Mouse (Mus musculus): Measurements from ENCODE around the gene Frzb. TPM values are rescaled to one million over a fixed set of nuclear protein-coding genes. Genes with fewer than 3 reads are reported as not detected.

The Frzb gene
- polyA plus RNA-seq, 1 experiment = 6.8 TPM

GRCm38 (mm10) chr2:80384447-80384846, 63.0 kb downstream of the Frzb start:
- TF ChIP-seq CTCF (conservative IDR thresholded peaks at IDR 0.05; ENCODE audit: insufficient read depth, insufficient read length, low read depth, low read length) (no peak), POLR2A (IDR thresholded peaks at IDR 0.05; ENCODE audit: low read depth, low read length) (no peak)
- 40% methylated on average over 4 of the region's 4 CpGs for WGBS
- H3K27me3 ChIP-seq (replicated peaks; ENCODE audit: control insufficient read depth, insufficient read depth, low read length) = no peaks in the 10 kb centered on the region
- no peak overlapping the region for H3K27ac ChIP-seq (ENCODE audit: insufficient read depth, low read depth, low read length)
- H3K4me3 ChIP-seq (ENCODE audit: insufficient read depth, low read depth, low read length) = no peak overlapping the region
- H3K36me3 ChIP-seq (ENCODE audit: control insufficient read depth, insufficient read depth, low read length) = no peaks in the 10 kb centered on the region
- no peaks in the 10 kb centered on the region for H3K4me1 ChIP-seq (ENCODE audit: control insufficient read depth, insufficient read depth, low read length)
- DNase-seq = no peak

- H3K27ac ChIP-seq (ENCODE audit: insufficient read depth, low read depth, low read length) = no peak overlapping the region
- H3K4me1 ChIP-seq (ENCODE audit: control insufficient read depth, insufficient read depth, low read length) = no peaks in the 10 kb centered on the region
- WGBS = 83% methylated on average over 5 of the region's 5 CpGs
- no peaks in the 10 kb centered on the region for H3K36me3 ChIP-seq (ENCODE audit: control insufficient read depth, insufficient read depth, low read length)
- no peak for TF ChIP-seq POLR2A (IDR thresholded peaks at IDR 0.05; ENCODE audit: low read depth, low read length)
- no peak for TF ChIP-seq CTCF (conservative IDR thresholded peaks at IDR 0.05; ENCODE audit: insufficient read depth, insufficient read length, low read depth, low read length)
- H3K27me3 ChIP-seq (replicated peaks; ENCODE audit: control insufficient read depth, insufficient read depth, low read length) = no peaks in the 10 kb centered on the region
- DNase-seq = no peak
- H3K4me3 ChIP-seq (ENCODE audit: insufficient read depth, low read depth, low read length) = no peak overlapping the region
Observed at GRCm38 (mm10) chr2:80379848-80380247, 67.6 kb downstream of the Frzb start.

- no peaks in the 10 kb centered on the region for H3K4me1 ChIP-seq (ENCODE audit: control insufficient read depth, insufficient read depth, low read length)
- H3K4me3 ChIP-seq (ENCODE audit: insufficient read depth, low read depth, low read length) = no peak overlapping the region
- TF ChIP-seq CTCF (conservative IDR thresholded peaks at IDR 0.05; ENCODE audit: insufficient read depth, insufficient read length, low read depth, low read length) = no peak
- no peak for TF ChIP-seq POLR2A (IDR thresholded peaks at IDR 0.05; ENCODE audit: low read depth, low read length)
- no peaks in the 10 kb centered on the region for H3K36me3 ChIP-seq (ENCODE audit: control insufficient read depth, insufficient read depth, low read length)
- DNase-seq = no peak
- H3K27me3 ChIP-seq (replicated peaks; ENCODE audit: control insufficient read depth, insufficient read depth, low read length) = no peaks in the 10 kb centered on the region
- H3K27ac ChIP-seq (ENCODE audit: insufficient read depth, low read depth, low read length) = no peak overlapping the region
Observed at GRCm38 (mm10) chr2:80374892-80375291, 72.5 kb downstream of the Frzb start.

GRCm38 (mm10) chr2:80371458-80371857, 76.0 kb downstream of the Frzb start:
- H3K27ac ChIP-seq (ENCODE audit: insufficient read depth, low read depth, low read length) = no peak overlapping the region

More at GRCm38 (mm10) chr2:80371458-80371857, 76.0 kb downstream of the Frzb start:
- TF ChIP-seq CTCF (conservative IDR thresholded peaks at IDR 0.05; ENCODE audit: insufficient read depth, insufficient read length, low read depth, low read length) (no peak), POLR2A (IDR thresholded peaks at IDR 0.05; ENCODE audit: low read depth, low read length) (no peak)
- Histone ChIP-seq H3K4me1 (ENCODE audit: control insufficient read depth, insufficient read depth, low read length) (no peaks in the 10 kb centered on the region), H3K36me3 (ENCODE audit: control insufficient read depth, insufficient read depth, low read length) (no peaks in the 10 kb centered on the region), H3K4me3 (ENCODE audit: insufficient read depth, low read depth, low read length) (no peak overlapping the region), H3K27me3 (replicated peaks; ENCODE audit: control insufficient read depth, insufficient read depth, low read length) (no peaks in the 10 kb centered on the region)
- WGBS = 81% methylated on average over 8 of the region's 8 CpGs
- DNase-seq = no peak

Other genes starting within 250 kb of the Frzb start
- 0.02 and 0.03 TPM in 2 replicates for gene Prdx6b, start 155.2 kb downstream of the Frzb start, polyA plus RNA-seq (2012; rRNA removed)
- gene Dnajc10, start 132.2 kb downstream of the Frzb start, polyA plus RNA-seq (2012; rRNA removed) = 16.4 and 19.4 TPM in 2 replicates
- gene Nckap1, start 133.8 kb upstream of the Frzb start, polyA plus RNA-seq (2012; rRNA removed) = 39.7 and 45.9 TPM in 2 replicates
- gene Dusp19, start 169.4 kb upstream of the Frzb start, polyA plus RNA-seq (2012; rRNA removed) = 6.0 and 7.8 TPM in 2 replicates
- gene Nup35, start 169.6 kb upstream of the Frzb start, polyA plus RNA-seq (2012; rRNA removed) = 20.5 and 22.0 TPM in 2 replicates

Data from kidney, adult 2 months (tissue).